ENCODE assay signal across 30 mouse cellular contexts in genomic region chr1:166173621-166174020, GRCm38 (mm10). TPM values are rescaled to one million over a fixed set of nuclear protein-coding genes. Genes with fewer than 3 reads are reported as not detected.
DNase-seq lines count a peak whose midpoint lies in the region; ATAC-seq and TF ChIP-seq lines count a peak whose summit lies in the region.
"Had no signal": no experiment of that assay in that cellular context is flagged by ENCODE, and none has a peak within 500 bp of the region (broad histone marks: within the 10 kb centered on the region; RNA-seq: fewer than 3 reads in every experiment).

No protein-coding gene starts in this region.

- no peak overlapping the region for H3K4me2 ChIP-seq in forebrain, embryonic 11.5 days (ENCODE audit: low read depth, low read length, severe bottlenecking)
- H3K4me2 ChIP-seq in forebrain, embryonic 14.5 days (ENCODE audit: low read length) = no peak overlapping the region
- H3K4me2 ChIP-seq in midbrain, embryonic 14.5 days (ENCODE audit: low read length) = no peak overlapping the region
- H3K4me2 ChIP-seq: embryonic facial prominence, embryonic 13.5 days; embryonic facial prominence, embryonic 15.5 days; forebrain, embryonic 13.5 days had no signal

- TF ChIP-seq CTCF in heart, adult 2 months (IDR thresholded peaks at IDR 0.05) = no peak

- ATAC-seq in forebrain, embryonic 11.5 days (replicated peaks; ENCODE audit: low FRiP score) = no peak
- no peak for ATAC-seq in forebrain, embryonic 14.5 days
- no peak for ATAC-seq in midbrain, embryonic 14.5 days (ENCODE audit: low FRiP score, low TSS enrichment)
- ATAC-seq: activated CD4-positive, CD25-positive, alpha-beta regulatory T cell, adult 4 months; CD4-positive, CD25-positive, alpha-beta regulatory T cell, adult 4 months; forebrain, embryonic 13.5 days; forebrain, embryonic 16.5 days; Patski had no signal

- H3K36me3 ChIP-seq in forebrain, embryonic 11.5 days (ENCODE audit: control insufficient read depth, insufficient read depth, low read length) = no peaks in the 10 kb centered on the region
- H3K36me3 ChIP-seq in forebrain, embryonic 14.5 days (ENCODE audit: control insufficient read depth, insufficient read depth, low read length) = no peaks in the 10 kb centered on the region
- no peaks in the 10 kb centered on the region for H3K36me3 ChIP-seq in heart, embryonic 10.5 days
- H3K36me3 ChIP-seq in heart, adult 2 months (ENCODE audit: control insufficient read depth, insufficient read depth, low read length) = no peaks in the 10 kb centered on the region
- H3K36me3 ChIP-seq in midbrain, embryonic 10.5 days = no peaks in the 10 kb centered on the region
- H3K36me3 ChIP-seq in midbrain, embryonic 14.5 days (ENCODE audit: control insufficient read depth, insufficient read depth, low read length) = no peaks in the 10 kb centered on the region
- H3K36me3 ChIP-seq in limb, embryonic 10.5 days = no peaks in the 10 kb centered on the region
- H3K36me3 ChIP-seq: embryonic facial prominence, embryonic 13.5 days; embryonic facial prominence, embryonic 15.5 days; forebrain, embryonic 10.5 days; G1E had no signal

- 77% methylated on average over 9 of the region's 9 CpGs for WGBS in forebrain, embryonic 11.5 days
- 80% methylated on average over 9 of the region's 9 CpGs for WGBS in forebrain, embryonic 14.5 days
- 70% methylated on average over 9 of the region's 9 CpGs for WGBS in heart, embryonic 10.5 days
- WGBS in heart, adult 2 months = 71% methylated on average over 9 of the region's 9 CpGs
- WGBS in midbrain, embryonic 10.5 days = 78% methylated on average over 9 of the region's 9 CpGs
- 80% methylated on average over 9 of the region's 9 CpGs for WGBS in midbrain, embryonic 14.5 days
- WGBS in limb, embryonic 10.5 days = 79% methylated on average over 9 of the region's 9 CpGs

- no peak overlapping the region for H3K4me3 ChIP-seq in forebrain, embryonic 11.5 days (ENCODE audit: low read depth, low read length)
- H3K4me3 ChIP-seq in forebrain, embryonic 14.5 days (ENCODE audit: low read depth, low read length) = no peak overlapping the region
- no peak overlapping the region for H3K4me3 ChIP-seq in heart, embryonic 10.5 days
- no peak overlapping the region for H3K4me3 ChIP-seq in heart, adult 2 months
- H3K4me3 ChIP-seq in midbrain, embryonic 10.5 days = no peak overlapping the region
- H3K4me3 ChIP-seq in midbrain, embryonic 14.5 days (replicated peaks; ENCODE audit: low read depth, low read length) = no peak overlapping the region
- no peak overlapping the region for H3K4me3 ChIP-seq in limb, embryonic 10.5 days
- H3K4me3 ChIP-seq: embryonic facial prominence, embryonic 13.5 days; embryonic facial prominence, embryonic 15.5 days; erythroblast, embryonic 14.5 days; forebrain, embryonic 10.5 days; forebrain, embryonic 13.5 days had no signal

- DNase-seq in forebrain, embryonic 11.5 days (ENCODE audit: low spot score) = peak; percentile 42
- no peak for DNase-seq in forebrain, embryonic 14.5 days (ENCODE audit: low spot score)
- DNase-seq in heart, embryonic 10.5 days (ENCODE audit: low spot score) = peak; percentile 47
- DNase-seq in heart, adult 2 months = no peak
- DNase-seq in midbrain, embryonic 10.5 days (ENCODE audit: low spot score) = no peak
- DNase-seq in midbrain, embryonic 14.5 days = no peak
- no peak for DNase-seq in limb, embryonic 10.5 days (ENCODE audit: low spot score)
- DNase-seq in adrenal gland, adult 18-20 months (ENCODE audit: low spot score in 2 of 2) = no peak
- DNase-seq: adrenal gland, postnatal 10 days; adrenal gland, postnatal 25 days; B cell, adult 2 months; cerebellum, adult 11 months; cerebellum, adult 18-20 months; cerebellum, adult 8-10 months; cerebellum, adult 9-11 months; cerebellum, postnatal 14 days; cerebellum, postnatal 36 days; embryo, embryonic 11 days had no signal

- no peaks in the 10 kb centered on the region for H3K9me3 ChIP-seq in forebrain, embryonic 11.5 days (ENCODE audit: control insufficient read depth, low read length)
- no peaks in the 10 kb centered on the region for H3K9me3 ChIP-seq in forebrain, embryonic 14.5 days (replicated peaks; ENCODE audit: control insufficient read depth, low read length)
- H3K9me3 ChIP-seq in heart, embryonic 10.5 days = no peaks in the 10 kb centered on the region
- H3K9me3 ChIP-seq in midbrain, embryonic 10.5 days (replicated peaks) = no peaks in the 10 kb centered on the region
- no peaks in the 10 kb centered on the region for H3K9me3 ChIP-seq in midbrain, embryonic 14.5 days (ENCODE audit: control insufficient read depth, low read length)
- no peaks in the 10 kb centered on the region for H3K9me3 ChIP-seq in limb, embryonic 10.5 days (replicated peaks)
- H3K9me3 ChIP-seq: embryonic facial prominence, embryonic 13.5 days; embryonic facial prominence, embryonic 15.5 days; forebrain, embryonic 10.5 days; forebrain, embryonic 13.5 days; G1E had no signal

- no peaks in the 10 kb centered on the region for H3K79me2 ChIP-seq in heart, adult 2 months (replicated peaks; ENCODE audit: control insufficient read depth, insufficient read depth, low read length)

- TF ChIP-seq POLR2A in heart, adult 2 months (IDR thresholded peaks at IDR 0.05; ENCODE audit: insufficient read depth, low read depth, low read length) = no peak

- intact Hi-C loops in heart, adult 2 months (cut with DNase I) = no loop called here

- TF ChIP-seq EP300 in heart, adult 2 months (IDR thresholded peaks at IDR 0.05; ENCODE audit: insufficient read depth, low read depth, low read length) = no peak

- no peak overlapping the region for H3K27ac ChIP-seq in forebrain, embryonic 11.5 days (ENCODE audit: low read depth, low read length)
- H3K27ac ChIP-seq in forebrain, embryonic 14.5 days (ENCODE audit: low read depth, low read length) = no peak overlapping the region
- H3K27ac ChIP-seq in heart, embryonic 10.5 days = no peak overlapping the region
- no peak overlapping the region for H3K27ac ChIP-seq in heart, adult 2 months
- H3K27ac ChIP-seq in midbrain, embryonic 10.5 days (replicated peaks) = 0 out of 2 replicates have a peak overlapping the region, but pooled peaks have one; percentile 13
- no peak overlapping the region for H3K27ac ChIP-seq in midbrain, embryonic 14.5 days (replicated peaks; ENCODE audit: low read depth, low read length)
- H3K27ac ChIP-seq in limb, embryonic 10.5 days = peak overlapping the region; percentile 66
- H3K27ac ChIP-seq: embryonic facial prominence, embryonic 13.5 days; embryonic facial prominence, embryonic 15.5 days; forebrain, embryonic 10.5 days; forebrain, embryonic 13.5 days had no signal

- no peaks in the 10 kb centered on the region for H3K27me3 ChIP-seq in forebrain, embryonic 11.5 days (ENCODE audit: control insufficient read depth, insufficient read depth, low read length)
- no peaks in the 10 kb centered on the region for H3K27me3 ChIP-seq in forebrain, embryonic 14.5 days (replicated peaks; ENCODE audit: control insufficient read depth, insufficient read depth, low read length)
- H3K27me3 ChIP-seq in heart, embryonic 10.5 days (ENCODE audit: insufficient read depth, poor library complexity, severe bottlenecking) = no peaks in the 10 kb centered on the region
- H3K27me3 ChIP-seq in heart, adult 2 months (ENCODE audit: control insufficient read depth, insufficient read depth, low read length) = no peaks in the 10 kb centered on the region
- no peaks in the 10 kb centered on the region for H3K27me3 ChIP-seq in midbrain, embryonic 10.5 days (ENCODE audit: low read depth, poor library complexity, severe bottlenecking)
- no peaks in the 10 kb centered on the region for H3K27me3 ChIP-seq in midbrain, embryonic 14.5 days (ENCODE audit: control insufficient read depth, insufficient read depth, low read length)
- no peaks in the 10 kb centered on the region for H3K27me3 ChIP-seq in limb, embryonic 10.5 days (ENCODE audit: low read depth, poor library complexity, severe bottlenecking)
- H3K27me3 ChIP-seq: CH12.LX; embryonic facial prominence, embryonic 13.5 days; embryonic facial prominence, embryonic 15.5 days; forebrain, embryonic 13.5 days had no signal

- H3K4me1 ChIP-seq in forebrain, embryonic 11.5 days (replicated peaks; ENCODE audit: control insufficient read depth, insufficient read depth, low read length) = no peaks in the 10 kb centered on the region
- H3K4me1 ChIP-seq in forebrain, embryonic 14.5 days (ENCODE audit: control insufficient read depth, insufficient read depth, low read length) = no peaks in the 10 kb centered on the region
- H3K4me1 ChIP-seq in heart, embryonic 10.5 days = no peaks in the 10 kb centered on the region
- H3K4me1 ChIP-seq in heart, adult 2 months (ENCODE audit: control insufficient read depth, insufficient read depth, low read length) = no peaks in the 10 kb centered on the region
- no peaks in the 10 kb centered on the region for H3K4me1 ChIP-seq in midbrain, embryonic 10.5 days
- H3K4me1 ChIP-seq in midbrain, embryonic 14.5 days (ENCODE audit: control insufficient read depth, insufficient read depth, low read length) = no peaks in the 10 kb centered on the region
- H3K4me1 ChIP-seq in limb, embryonic 10.5 days = peaks cover 10% of the 10 kb centered on the region
- H3K4me1 ChIP-seq: embryonic facial prominence, embryonic 13.5 days; embryonic facial prominence, embryonic 15.5 days; forebrain, embryonic 10.5 days; forebrain, embryonic 13.5 days had no signal

- no peak overlapping the region for H3K9ac ChIP-seq in forebrain, embryonic 11.5 days (ENCODE audit: low read length)
- H3K9ac ChIP-seq in forebrain, embryonic 14.5 days (ENCODE audit: low read length) = no peak overlapping the region
- H3K9ac ChIP-seq in heart, adult 2 months (ENCODE audit: low read depth, low read length) = no peak overlapping the region
- H3K9ac ChIP-seq in midbrain, embryonic 14.5 days (replicated peaks; ENCODE audit: low read length) = no peak overlapping the region
- H3K9ac ChIP-seq: embryonic facial prominence, embryonic 13.5 days; embryonic facial prominence, embryonic 15.5 days; forebrain, embryonic 13.5 days had no signal

RNA-seq across cellular contexts. Expression of gene Gpa33, which starts 43.6 kb away (rescaled TPM):
- polyA plus RNA-seq in forebrain, embryonic 11.5 days (2014; fragmentation: Nextera tagmentation; extraction: Ambion mirVana) = 0.12 and 0.20 TPM in 2 replicates
- not detected in 2 replicates for polyA plus RNA-seq in forebrain, embryonic 14.5 days (2014; fragmentation: Nextera tagmentation; extraction: Ambion mirVana)
- polyA plus RNA-seq in heart, embryonic 10.5 days (2016; fragmentation: Nextera tagmentation; extraction: Ambion mirVana) = 0.15 and 0.20 TPM in 2 replicates
- not detected for total RNA-seq in heart, adult 2 months (2021)
- not detected in 2 replicates for polyA plus RNA-seq in heart, adult 2 months (2012; rRNA removed)
- 0.31 and 0.55 TPM in 2 replicates for polyA plus RNA-seq in midbrain, embryonic 10.5 days (2016; fragmentation: Nextera tagmentation; extraction: Ambion mirVana)
- polyA plus RNA-seq in midbrain, embryonic 14.5 days (2014; fragmentation: Nextera tagmentation; extraction: Ambion mirVana) = not detected in 2 replicates
- polyA plus RNA-seq in limb, embryonic 10.5 days (2016; fragmentation: Nextera tagmentation; extraction: Ambion mirVana) = 0.18 and 0.19 TPM in 2 replicates
- under 1 TPM in 1 of 2 experiments, not detected in 1; 0.17 TPM for total RNA-seq in adrenal gland, adult 18-20 months (2021)
- total RNA-seq: common myeloid progenitor, adult 5-6 weeks had no signal
- polyA plus RNA-seq: activated CD4-positive, CD25-positive, alpha-beta regulatory T cell, adult 4 months; CD4-positive, CD25-positive, alpha-beta regulatory T cell, adult 4 months; erythroblast, embryonic 14.5 days; forebrain, embryonic 13.5 days; forebrain, embryonic 16.5 days; G1E; Patski had no signal

RNA-seq across cellular contexts. Expression of gene Dusp27, which starts 45.9 kb away (rescaled TPM):
- polyA plus RNA-seq in forebrain, embryonic 11.5 days (2014; fragmentation: Nextera tagmentation; extraction: Ambion mirVana) = 1.8 and 2.2 TPM in 2 replicates
- polyA plus RNA-seq in forebrain, embryonic 14.5 days (2014; fragmentation: Nextera tagmentation; extraction: Ambion mirVana) = 0.70 and 0.93 TPM in 2 replicates
- 38.2 and 64.9 TPM in 2 replicates for polyA plus RNA-seq in heart, embryonic 10.5 days (2016; fragmentation: Nextera tagmentation; extraction: Ambion mirVana)
- total RNA-seq in heart, adult 2 months (2021) = 10 to 100 TPM; 37.3 to 42.1 TPM
- 9.4 and 12.8 TPM in 2 replicates for polyA plus RNA-seq in heart, adult 2 months (2012; rRNA removed)
- 2.7 and 3.5 TPM in 2 replicates for polyA plus RNA-seq in midbrain, embryonic 10.5 days (2016; fragmentation: Nextera tagmentation; extraction: Ambion mirVana)
- 0.51 and 1.00 TPM in 2 replicates for polyA plus RNA-seq in midbrain, embryonic 14.5 days (2014; fragmentation: Nextera tagmentation; extraction: Ambion mirVana)
- polyA plus RNA-seq in limb, embryonic 10.5 days (2016; fragmentation: Nextera tagmentation; extraction: Ambion mirVana) = 1.8 and 2.4 TPM in 2 replicates
- not detected for total RNA-seq in adrenal gland, adult 18-20 months (2021)
- total RNA-seq: adrenal gland, postnatal 25 days; CH12.LX; common myeloid progenitor, adult 5-6 weeks had no signal
- polyA plus RNA-seq: activated CD4-positive, CD25-positive, alpha-beta regulatory T cell, adult 4 months; CD4-positive, CD25-positive, alpha-beta regulatory T cell, adult 4 months; erythroblast, embryonic 14.5 days; G1E; Patski had no signal

Comparison
In these comparisons a context has a peak if more than half of its experiments do, and no peak if none do; other contexts are left out.
1. DNase-seq: peak in forebrain, embryonic 11.5 days (single experiment) and heart, embryonic 10.5 days (single experiment); none in forebrain, embryonic 14.5 days (single experiment), heart, adult 2 months (0 of 2), midbrain, embryonic 10.5 days (single experiment), midbrain, embryonic 14.5 days (single experiment), limb, embryonic 10.5 days (single experiment) and adrenal gland, adult 18-20 months (0 of 2).
2. H3K27ac ChIP-seq: peak in midbrain, embryonic 10.5 days (single experiment) and limb, embryonic 10.5 days (single experiment); none in forebrain, embryonic 11.5 days (single experiment), forebrain, embryonic 14.5 days (single experiment), heart, embryonic 10.5 days (single experiment), heart, adult 2 months (single experiment) and midbrain, embryonic 14.5 days (single experiment).